Mouse (Mus musculus) MEL (cell line): Measurements from ENCODE around the gene A930009A15Rik. TPM values are rescaled to one million over a fixed set of nuclear protein-coding genes. Genes with fewer than 3 reads are reported as not detected.

Experiments
- polyA plus RNA-seq, 2 experiments: library from polyadenylated mRNA; stranded (reverse) in 1 of 2; unstranded in 1 of 2; fragments of >175 nt in 1 of 2; fragments of >200 nt in 1 of 2; gene quantifications; 2 replicates each; pipeline versions ENCODE4 v1.2.1 to v1.2.4; 2012; ENCODE audit warnings: low replicate concordance in 2 of 2, low read depth in 1 of 2; ENCODE audit not compliant: insufficient read length in 2 of 2, insufficient read depth in 1 of 2, missing spikeins in 1 of 2
- total RNA-seq: library from RNA; depleted of rRNA; stranded (reverse); fragments of 300-350 nt; gene quantifications from 2 replicates; pipeline ENCODE4 v1.2.3, GENCODE M21; 2012; rRNA removed

A930009A15Rik gene
- total and polyA plus RNA-seq, 3 experiments: 0.15 TPM; not detected in 2

Other genes with a start within 250 kb of the A930009A15Rik start
- 10.7 and 12.1 TPM in 2 replicates for gene Tmem19, start 207.5 kb upstream of the A930009A15Rik start, total RNA-seq
- 10 to 100 TPM in 1 of 2 experiments, not detected in 1; 16.6 TPM for gene Tmem19, start 207.5 kb upstream of the A930009A15Rik start, polyA plus RNA-seq
- gene Thap2, start 185.5 kb upstream of the A930009A15Rik start, total RNA-seq: 4.3 and 5.9 TPM in 2 replicates
- 1 to 10 TPM in 1 of 2 experiments, not detected in 1; 5.8 TPM for gene Thap2, start 185.5 kb upstream of the A930009A15Rik start, polyA plus RNA-seq
- 14.4 and 16.7 TPM in 2 replicates for gene Zfc3h1, start 185.0 kb upstream of the A930009A15Rik start, total RNA-seq
- 10 to 100 TPM in 1 of 2 experiments, not detected in 1; 28.7 TPM for gene Zfc3h1, start 185.0 kb upstream of the A930009A15Rik start, polyA plus RNA-seq
- not detected in 2 replicates for gene Lgr5, start 17.8 kb downstream of the A930009A15Rik start, total RNA-seq
- not detected for gene Lgr5, start 17.8 kb downstream of the A930009A15Rik start, polyA plus RNA-seq
- gene Tspan8, start 246.8 kb downstream of the A930009A15Rik start, total RNA-seq: 6.4 and 6.6 TPM in 2 replicates
- 10 to 100 TPM in 1 of 2 experiments, not detected in 1; 16.9 TPM for gene Tspan8, start 246.8 kb downstream of the A930009A15Rik start, polyA plus RNA-seq